Mouse (Mus musculus) heart, embryonic 15.5 days (tissue): ENCODE measurements around the gene Fa2h. TPM values are rescaled to one million over a fixed set of nuclear protein-coding genes. Genes with fewer than 3 reads are reported as not detected.

ENCODE experiments used
- ATAC-seq: fragments of 200-750 bp; cut with Nextera tagmentation; replicated peaks from 2 replicates; pipeline ENCODE4 v1.8.0; 2017; ENCODE audit warnings: low read depth, moderate TSS enrichment; ENCODE audit not compliant: insufficient number of reproducible peaks, insufficient read depth, low FRiP score
- H3K27ac ChIP-seq: fragments of 300-500 bp; sonication (generic); 2 replicates; pipeline ENCODE4 v1.5.1; 2015; ENCODE audit warnings: mild to moderate bottlenecking, inconsistent platforms
- H3K27me3 ChIP-seq: fragments of 300-500 bp; sonication (generic); 2 replicates; pipeline ENCODE4 v1.6.1; 2015; ENCODE audit warnings: inconsistent platforms
- H3K36me3 ChIP-seq: fragments of 300-500 bp; sonication (generic); 2 replicates; pipeline ENCODE4 v1.6.1; 2015; ENCODE audit warnings: mild to moderate bottlenecking, inconsistent platforms
- H3K4me1 ChIP-seq: fragments of 300-500 bp; sonication (generic); replicated peaks from 2 replicates; pipeline ENCODE4 v1.6.1; 2015; ENCODE audit warnings: inconsistent platforms
- H3K4me2 ChIP-seq: fragments of 300-500 bp; sonication (generic); 2 replicates; pipeline ENCODE4 v1.6.1; 2015; ENCODE audit warnings: inconsistent platforms, mild to moderate bottlenecking, moderate library complexity
- H3K4me3 ChIP-seq: fragments of 300-500 bp; sonication (generic); 2 replicates; pipeline ENCODE4 v1.5.1; 2015; ENCODE audit warnings: mild to moderate bottlenecking, inconsistent platforms
- H3K9ac ChIP-seq: fragments of 300-500 bp; sonication (generic); 2 replicates; pipeline ENCODE4 v1.6.1; 2015; ENCODE audit warnings: mild to moderate bottlenecking, inconsistent platforms
- H3K9me3 ChIP-seq: fragments of 300-500 bp; sonication (generic); replicated peaks from 2 replicates; pipeline ENCODE4 v1.6.1; 2016; ENCODE audit warnings: inconsistent platforms
- WGBS: fragments of 180-500 bp; shearing (Covaris S2); methylation state at CpG from one replicate; pipeline ENCODE4 v1.1.7; 2015; ENCODE audit warnings: mixed read lengths; 5-methylcytosine and 5-hydroxymethylcytosine counted together
- polyA plus RNA-seq: library from polyadenylated mRNA; unstranded; fragments of >200 nt; fragmentation: Nextera tagmentation; extraction: Ambion mirVana; gene quantifications from 2 replicates; pipeline ENCODE4 v1.2.1, GENCODE M21; 2015

Gene Fa2h
- polyA plus RNA-seq, 1 experiment from 2014 or later = not detected

GRCm38 (mm10) chr8:111390837-111391236 lies 2.8 kb downstream of the Fa2h start:
- ATAC-seq = no peak
- peaks cover 76% of the 10 kb centered on the region for H3K27me3 ChIP-seq
- WGBS = 78% methylated on average over 2 of the region's 2 CpGs

GRCm38 (mm10) chr8:111389581-111389980 lies 4.0 kb downstream of the Fa2h start:
- H3K36me3 ChIP-seq = no peaks in the 10 kb centered on the region
- H3K27ac ChIP-seq = no peak overlapping the region
- H3K4me1 ChIP-seq = peaks cover 12% of the 10 kb centered on the region
- no peak for ATAC-seq
- no peaks in the 10 kb centered on the region for H3K9me3 ChIP-seq
- 53% methylated on average over 4 of the region's 4 CpGs for WGBS
- no peak overlapping the region for H3K9ac ChIP-seq
- H3K4me3 ChIP-seq = no peak overlapping the region
- H3K4me2 ChIP-seq = no peak overlapping the region
- peaks cover 65% of the 10 kb centered on the region for H3K27me3 ChIP-seq

More at GRCm38 (mm10) chr8:111390837-111391236, 2.8 kb downstream of the Fa2h start:
- Histone ChIP-seq H3K4me2 (no peak overlapping the region), H3K9me3 (no peaks in the 10 kb centered on the region), H3K4me1 (peaks cover 12% of the 10 kb centered on the region), H3K4me3 (no peak overlapping the region), H3K27ac (no peak overlapping the region), H3K36me3 (no peaks in the 10 kb centered on the region), H3K9ac (no peak overlapping the region)

DNA sequence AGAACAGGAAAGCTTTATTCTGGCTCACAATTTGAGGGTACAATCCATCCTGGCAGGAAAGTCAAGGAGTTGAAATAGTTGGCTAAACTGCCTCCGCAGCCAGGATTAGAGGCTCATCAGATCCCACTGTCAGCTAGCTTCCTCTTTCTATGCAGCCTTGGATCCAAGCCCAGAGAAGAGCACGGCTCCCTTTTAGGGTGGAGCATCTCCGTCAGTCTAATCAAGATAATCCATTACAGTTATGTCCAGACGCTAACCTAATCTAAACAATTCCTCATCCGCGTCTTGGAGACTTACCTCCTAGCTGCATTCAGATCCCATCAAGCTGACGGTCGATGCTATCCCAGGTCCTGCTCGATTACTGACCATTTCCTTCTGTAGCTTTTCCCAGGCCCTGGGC lies 7.7 kb downstream of the Fa2h start:
- WGBS = 46% methylated on average over 9 of the region's 9 CpGs

DNA sequence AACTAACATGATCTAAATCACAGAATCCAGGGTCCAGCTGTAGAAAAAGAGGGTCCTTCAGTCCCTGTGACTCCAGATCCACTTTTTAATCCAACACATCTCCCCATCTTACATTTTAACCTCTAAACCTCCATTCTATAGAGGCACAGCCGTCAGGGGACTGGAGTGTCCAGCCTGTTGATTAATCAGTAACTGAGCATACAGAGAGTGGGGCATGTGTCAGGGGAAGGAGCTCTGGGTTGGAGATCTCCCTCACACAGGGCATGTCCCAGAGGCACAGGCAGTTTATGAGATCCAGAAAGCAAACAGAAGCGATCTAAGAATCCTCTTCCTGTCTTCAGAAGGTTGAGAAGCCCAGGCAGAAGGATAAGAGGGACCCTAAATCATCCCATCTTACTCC lies 9.0 kb downstream of the Fa2h start:
- no peaks in the 10 kb centered on the region for H3K36me3 ChIP-seq
- 47% methylated on average over 2 of the region's 2 CpGs for WGBS
- H3K4me1 ChIP-seq = no peaks in the 10 kb centered on the region
- H3K27ac ChIP-seq = no peak overlapping the region
- H3K9ac ChIP-seq = no peak overlapping the region
- peaks cover 29% of the 10 kb centered on the region for H3K27me3 ChIP-seq
- no peak overlapping the region for H3K4me3 ChIP-seq
- no peak overlapping the region for H3K4me2 ChIP-seq
- no peak for ATAC-seq
- H3K9me3 ChIP-seq = no peaks in the 10 kb centered on the region

More for the DNA sequence above, 7.7 kb downstream of the Fa2h start:
- no peaks in the 10 kb centered on the region for H3K36me3 ChIP-seq
- no peak for ATAC-seq
- H3K9ac ChIP-seq = no peak overlapping the region
- no peaks in the 10 kb centered on the region for H3K4me1 ChIP-seq
- H3K4me3 ChIP-seq = no peak overlapping the region
- no peak overlapping the region for H3K27ac ChIP-seq
- peaks cover 41% of the 10 kb centered on the region for H3K27me3 ChIP-seq
- H3K9me3 ChIP-seq = no peaks in the 10 kb centered on the region
- H3K4me2 ChIP-seq = no peak overlapping the region

- Histone ChIP-seq H3K9me3 (no peaks in the 10 kb centered on the region), H3K4me1 (no peaks in the 10 kb centered on the region), H3K27ac (no peak overlapping the region), H3K4me3 (no peak overlapping the region), H3K4me2 (no peak overlapping the region), H3K36me3 (no peaks in the 10 kb centered on the region), H3K27me3 (no peaks in the 10 kb centered on the region), H3K9ac (no peak overlapping the region)
- no peak for ATAC-seq
- WGBS = 62% methylated on average over 6 of the region's 6 CpGs
These were observed 18.4 kb downstream of the Fa2h start for GRCm38 (mm10) chr8:111375192-111375591.

DNA sequence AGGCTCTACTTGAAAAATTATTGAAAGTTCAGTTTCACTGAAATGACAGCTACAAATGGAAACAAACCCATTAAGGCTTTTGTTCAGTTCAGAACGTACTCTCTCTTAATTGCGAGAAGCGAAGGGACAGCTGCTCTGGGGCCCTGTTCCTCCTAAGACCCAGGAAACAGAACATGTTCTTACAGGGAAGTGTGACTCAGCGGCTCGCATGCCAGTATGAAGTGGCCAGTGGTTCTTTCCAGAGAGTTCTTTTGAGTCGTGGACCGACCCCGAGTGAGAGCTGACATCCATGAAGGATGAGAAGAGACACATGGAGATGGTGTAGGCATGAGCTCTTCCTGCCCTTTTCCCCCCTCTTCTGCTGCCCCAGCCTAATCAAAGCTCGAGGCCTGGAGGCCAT lies 23.9 kb downstream of the Fa2h start:
- WGBS = 71% methylated on average over 9 of the region's 9 CpGs

DNA sequence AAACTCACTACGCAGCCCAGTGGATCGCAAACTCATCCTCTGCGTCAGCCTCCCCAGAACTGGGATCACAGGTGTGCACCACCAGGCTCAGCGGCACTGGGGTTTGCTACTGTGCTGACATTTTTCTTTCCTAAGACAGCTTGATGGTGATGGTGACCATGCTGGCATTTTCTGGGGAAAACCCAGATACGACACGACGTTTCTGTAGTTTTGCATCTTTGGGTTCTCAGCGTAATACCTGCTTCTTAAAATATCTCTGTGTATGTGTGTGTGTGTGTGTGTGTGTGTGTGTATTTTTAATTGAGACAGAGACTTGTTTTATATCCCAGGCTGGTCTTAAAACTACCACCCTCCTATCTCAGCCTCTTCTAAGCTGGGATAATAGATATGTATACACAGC lies 26.3 kb downstream of the Fa2h start:
- H3K9ac ChIP-seq = peak overlapping the region; percentile 14; the same call in 1 of the 2 replicates
- peaks cover 6% of the 10 kb centered on the region; the same call in 1 of the 2 replicates for H3K27me3 ChIP-seq
- no peaks in the 10 kb centered on the region for H3K9me3 ChIP-seq
- ATAC-seq = no peak
- H3K4me1 ChIP-seq = peaks cover 3% of the 10 kb centered on the region; the same call in 1 of the 2 replicates
- H3K4me2 ChIP-seq = peak overlapping the region; percentile 48
- H3K4me3 ChIP-seq = no peak overlapping the region
- H3K36me3 ChIP-seq = no peaks in the 10 kb centered on the region
- H3K27ac ChIP-seq = no peak overlapping the region
- 81% methylated on average over 8 of the region's 8 CpGs for WGBS

More for the DNA sequence above, 23.9 kb downstream of the Fa2h start:
- no peak for ATAC-seq
- peaks cover 3% of the 10 kb centered on the region; the same call in 1 of the 2 replicates for H3K4me1 ChIP-seq
- no peaks in the 10 kb centered on the region for H3K9me3 ChIP-seq
- H3K27ac ChIP-seq = no peak overlapping the region
- H3K9ac ChIP-seq = no peak overlapping the region
- H3K4me3 ChIP-seq = no peak overlapping the region
- no peak overlapping the region for H3K4me2 ChIP-seq
- peaks cover 6% of the 10 kb centered on the region; the same call in 1 of the 2 replicates for H3K27me3 ChIP-seq
- no peaks in the 10 kb centered on the region for H3K36me3 ChIP-seq

DNA sequence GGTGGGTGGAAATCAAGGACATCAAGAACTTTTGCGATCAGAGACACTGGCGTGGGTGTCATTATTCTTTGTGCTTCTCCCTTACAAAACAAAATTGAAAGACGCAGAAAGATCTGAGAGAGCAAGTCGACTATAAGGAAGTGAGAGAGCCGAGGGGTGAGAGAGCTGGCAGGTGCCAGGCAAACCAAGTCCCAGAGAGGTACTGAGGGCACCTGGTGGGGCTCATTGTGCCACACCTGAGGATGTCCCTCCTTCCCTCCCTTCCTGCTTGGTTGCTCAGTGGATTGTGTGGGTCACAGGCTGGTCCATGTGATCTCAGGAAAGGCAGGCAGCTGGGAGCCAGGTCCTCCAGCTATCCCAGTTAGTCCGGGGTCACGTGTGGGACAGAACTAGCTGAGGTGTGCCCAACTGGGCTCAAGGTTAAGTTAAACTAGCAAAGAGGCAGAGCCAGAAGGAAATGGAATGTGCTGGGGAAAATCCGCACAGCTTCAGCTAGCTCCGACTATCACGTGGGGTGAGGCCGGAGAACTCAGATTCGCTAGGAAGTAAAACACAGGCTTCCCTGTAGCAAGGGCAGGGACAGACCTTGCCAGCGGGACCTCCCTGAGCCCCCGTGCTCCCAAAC lies 26.9 kb downstream of the Fa2h start:
- H3K4me2 ChIP-seq = peak overlapping the region; percentile 48
- no peaks in the 10 kb centered on the region for H3K36me3 ChIP-seq
- WGBS = 32% methylated on average over 14 of the region's 14 CpGs
- H3K27ac ChIP-seq = no peak overlapping the region
- peak overlapping the region; percentile 14; the same call in 1 of the 2 replicates for H3K9ac ChIP-seq
- H3K9me3 ChIP-seq = no peaks in the 10 kb centered on the region
- H3K4me1 ChIP-seq = peaks cover 3% of the 10 kb centered on the region; the same call in 1 of the 2 replicates
- ATAC-seq = peak; percentile 47
- H3K4me3 ChIP-seq = no peak overlapping the region
- H3K27me3 ChIP-seq = peaks cover 6% of the 10 kb centered on the region; the same call in 1 of the 2 replicates

GRCm38 (mm10) chr8:111363489-111363888 lies 30.1 kb downstream of the Fa2h start:
- Histone ChIP-seq H3K27ac (no peak overlapping the region), H3K9me3 (no peaks in the 10 kb centered on the region), H3K4me3 (no peak overlapping the region), H3K36me3 (no peaks in the 10 kb centered on the region), H3K27me3 (peaks cover 3% of the 10 kb centered on the region; the same call in 1 of the 2 replicates), H3K4me2 (no peak overlapping the region), H3K4me1 (peaks cover 8% of the 10 kb centered on the region; the same call in 1 of the 2 replicates), H3K9ac (no peak overlapping the region)
- no peak for ATAC-seq
- WGBS = 74% methylated on average over 8 of the region's 8 CpGs

DNA sequence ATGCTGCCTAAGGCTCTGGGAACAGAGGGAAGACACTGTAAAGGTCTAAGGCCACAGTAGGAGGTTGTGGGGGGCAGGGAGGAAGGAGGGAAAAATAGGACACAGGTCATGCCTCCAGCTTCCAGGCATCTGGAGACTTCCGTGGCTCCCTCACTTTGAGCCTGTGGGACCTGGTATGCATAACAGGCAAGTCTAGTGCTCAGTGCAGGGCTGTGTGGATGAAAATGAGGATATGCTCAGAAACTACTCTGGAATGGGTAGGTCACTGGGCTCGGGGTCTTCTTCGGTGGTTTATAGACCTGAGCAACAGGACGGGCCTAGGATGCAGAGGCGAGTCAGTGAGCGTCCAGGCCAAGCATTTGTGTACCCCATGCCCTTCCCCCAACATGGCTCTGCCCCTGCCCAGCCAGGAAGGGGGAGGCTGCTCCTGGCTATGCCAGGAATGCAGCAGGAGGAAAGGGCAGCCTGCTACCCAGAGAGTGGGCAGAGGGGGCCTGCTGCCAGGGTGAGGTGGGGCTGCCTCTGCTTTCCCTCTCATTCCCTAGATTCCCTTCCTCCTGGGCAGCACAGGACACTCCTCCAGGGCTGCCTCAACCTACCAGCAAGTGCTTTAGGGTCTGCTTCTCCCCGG lies 32.9 kb downstream of the Fa2h start:
- H3K36me3 ChIP-seq = no peaks in the 10 kb centered on the region
- 0 out of 2 replicates have a peak, but pooled peaks have one; percentile 22 for ATAC-seq

GRCm38 (mm10) chr8:111359936-111360335 lies 33.7 kb downstream of the Fa2h start:
- 67% methylated on average over 5 of the region's 5 CpGs for WGBS
- H3K36me3 ChIP-seq = no peaks in the 10 kb centered on the region

More for the DNA sequence above, 32.9 kb downstream of the Fa2h start:
- Histone ChIP-seq H3K4me3 (no peak overlapping the region), H3K27ac (no peak overlapping the region), H3K4me2 (no peak overlapping the region), H3K9ac (no peak overlapping the region), H3K9me3 (no peaks in the 10 kb centered on the region), H3K4me1 (peaks cover 5% of the 10 kb centered on the region; the same call in 1 of the 2 replicates), H3K27me3 (no peaks in the 10 kb centered on the region)
- 52% methylated on average over 7 of the region's 7 CpGs for whole genome bisulfite sequencing

More at GRCm38 (mm10) chr8:111359936-111360335, 33.7 kb downstream of the Fa2h start:
- no peaks in the 10 kb centered on the region for H3K9me3 ChIP-seq
- no peak overlapping the region for H3K27ac ChIP-seq
- H3K4me2 ChIP-seq = no peak overlapping the region
- H3K9ac ChIP-seq = no peak overlapping the region
- no peak overlapping the region for H3K4me3 ChIP-seq
- no peak for ATAC-seq
- H3K27me3 ChIP-seq = no peaks in the 10 kb centered on the region
- peaks cover 5% of the 10 kb centered on the region; the same call in 1 of the 2 replicates for H3K4me1 ChIP-seq
